Mouse (Mus musculus) kidney, adult 2 months (tissue): ENCODE measurements around the gene Arap1.

Experiments
- CTCF ChIP-seq: fragments of 200-500 bp; conservative IDR thresholded peaks from 2 replicates; pipeline ENCODE4 v1.5.1; 2011; ENCODE audit warnings: low read depth, mild to moderate bottlenecking, control low read depth, low read length, moderate library complexity, mixed read lengths; ENCODE audit not compliant: insufficient read depth, insufficient read length
- POLR2A ChIP-seq: fragments of 200-500 bp; IDR thresholded peaks from one replicate; pipeline ENCODE4 v1.6.1; 2011; ENCODE audit warnings: low read depth, low read length, control low read depth

- TF ChIP-seq CTCF (no peak), POLR2A (no peak)
Measured at GRCm38 (mm10) chr7:101335228-101335627, 12.6 kb upstream of the Arap1 start.
